Mouse (Mus musculus) forebrain, embryonic 12.5 days (tissue): ENCODE data around the gene Pcnt. TPM values are rescaled to one million over a fixed set of nuclear protein-coding genes. Genes with fewer than 3 reads are reported as not detected.

Experiments
- ATAC-seq: fragments of 200-750 bp; cut with Nextera tagmentation; 2 replicates; pipeline ENCODE4 v1.8.0; 2017; ENCODE audit warnings: moderate TSS enrichment; ENCODE audit not compliant: low FRiP score
- H3K27ac ChIP-seq: fragments of 300-500 bp; sonication (generic); 2 replicates; pipeline ENCODE4 v1.5.1; 2016; ENCODE audit warnings: mild to moderate bottlenecking
- H3K27me3 ChIP-seq: fragments of 300-500 bp; sonication (generic); 2 replicates; pipeline ENCODE4 v1.6.1; 2016; ENCODE audit warnings: mild to moderate bottlenecking
- H3K36me3 ChIP-seq: fragments of 300-500 bp; sonication (generic); replicated peaks from 2 replicates; pipeline ENCODE4 v1.6.1; 2016; ENCODE audit warnings: mild to moderate bottlenecking
- H3K4me1 ChIP-seq: fragments of 300-500 bp; sonication (generic); 2 replicates; pipeline ENCODE4 v1.6.1; 2016
- H3K4me2 ChIP-seq: fragments of 300-500 bp; sonication (generic); 2 replicates; pipeline ENCODE4 v1.6.1; 2016; ENCODE audit warnings: mild to moderate bottlenecking, moderate library complexity
- H3K4me3 ChIP-seq: fragments of 300-500 bp; sonication (generic); replicated peaks from 2 replicates; pipeline ENCODE4 v1.5.1; 2016; ENCODE audit warnings: mild to moderate bottlenecking
- H3K9ac ChIP-seq: fragments of 300-500 bp; sonication (generic); 2 replicates; pipeline ENCODE4 v1.6.1; 2016; ENCODE audit warnings: mild to moderate bottlenecking
- H3K9me3 ChIP-seq: fragments of 300-500 bp; sonication (generic); 2 replicates; pipeline ENCODE4 v1.6.1; 2016
- WGBS: fragments of 180-500 bp; shearing (Covaris S2); methylation state at CpG from one replicate; pipeline ENCODE4 v1.1.7; 2016; 5-methylcytosine and 5-hydroxymethylcytosine counted together
- polyA plus RNA-seq: library from polyadenylated mRNA; unstranded; fragments of >200 nt; fragmentation: Nextera tagmentation; extraction: Ambion mirVana; gene quantifications from 2 replicates; pipeline ENCODE4 v1.2.1, GENCODE M21; 2016

Gene Pcnt
- polyA plus RNA-seq, 1 experiment from 2014 or later: 20.7 TPM

- Histone ChIP-seq H3K4me1 (no peaks in the 10 kb centered on the region), H3K27me3 (no peaks in the 10 kb centered on the region), H3K4me2 (no peak overlapping the region), H3K9ac (no peak overlapping the region), H3K36me3 (peaks cover 79% of the 10 kb centered on the region), H3K9me3 (no peaks in the 10 kb centered on the region), H3K27ac (no peak overlapping the region), H3K4me3 (no peak overlapping the region)
- 94% methylated on average over 18 of the region's 18 CpGs for WGBS
- no peak for ATAC-seq
Measured at GRCm38 (mm10) chr10:76374981-76375380, 67.6 kb downstream of the Pcnt start.

DNA sequence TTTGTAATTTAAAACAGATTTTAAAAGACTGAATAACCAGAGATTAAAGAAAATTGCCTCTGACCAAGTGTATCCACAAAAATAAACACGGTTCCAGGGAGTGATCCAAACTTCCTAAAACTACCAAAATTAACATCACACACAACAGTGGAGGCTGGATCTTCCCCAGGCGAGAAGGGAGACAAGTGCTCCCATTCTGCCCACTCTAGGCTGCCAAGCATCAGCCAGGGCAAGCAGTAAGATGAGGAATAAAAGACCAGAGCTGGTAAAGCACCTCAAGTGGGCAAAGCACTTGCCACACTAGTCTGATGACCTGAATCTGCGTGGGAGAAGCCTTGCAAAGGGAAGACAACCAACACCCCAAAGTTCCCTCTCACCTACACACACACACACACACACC lies 70.8 kb downstream of the Pcnt start:
- ATAC-seq: no peak

GRCm38 (mm10) chr10:76368766-76369165 lies 73.8 kb downstream of the Pcnt start:
- no peaks in the 10 kb centered on the region for H3K27me3 ChIP-seq
- H3K9me3 ChIP-seq: no peaks in the 10 kb centered on the region
- no peaks in the 10 kb centered on the region for H3K4me1 ChIP-seq
- ATAC-seq: no peak
- no peak overlapping the region for H3K4me3 ChIP-seq
- no peak overlapping the region for H3K9ac ChIP-seq
- H3K4me2 ChIP-seq: no peak overlapping the region
- whole genome bisulfite sequencing: 93% methylated on average over 13 of the region's 13 CpGs
- peaks cover 63% of the 10 kb centered on the region for H3K36me3 ChIP-seq
- no peak overlapping the region for H3K27ac ChIP-seq

More for the DNA sequence above, 70.8 kb downstream of the Pcnt start:
- H3K27ac ChIP-seq: no peak overlapping the region
- no peaks in the 10 kb centered on the region for H3K9me3 ChIP-seq
- H3K9ac ChIP-seq: no peak overlapping the region
- H3K4me3 ChIP-seq: no peak overlapping the region
- no peak overlapping the region for H3K4me2 ChIP-seq
- peaks cover 74% of the 10 kb centered on the region for H3K36me3 ChIP-seq
- 83% methylated on average over 3 of the region's 3 CpGs for WGBS
- no peaks in the 10 kb centered on the region for H3K4me1 ChIP-seq
- H3K27me3 ChIP-seq: no peaks in the 10 kb centered on the region

DNA sequence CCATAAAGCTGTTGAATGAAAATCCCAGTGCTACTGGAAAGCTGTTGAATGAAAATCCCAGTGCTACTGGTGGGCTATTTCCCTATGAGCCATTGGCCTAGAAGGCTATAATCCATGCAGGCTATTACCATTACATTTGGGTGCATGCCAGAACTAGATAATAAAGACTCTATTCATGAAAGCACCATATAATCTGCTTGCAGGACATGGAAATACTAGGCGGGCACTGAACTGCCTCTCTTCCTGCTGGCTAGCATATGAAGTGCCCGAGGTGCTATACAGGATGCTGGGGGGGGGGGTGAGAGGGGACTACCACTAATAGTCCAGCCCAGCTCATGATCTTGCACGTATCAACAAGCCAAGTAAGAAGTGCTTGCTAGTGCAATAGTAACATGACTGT lies 79.4 kb downstream of the Pcnt start:
- no peaks in the 10 kb centered on the region for H3K9me3 ChIP-seq
- peaks cover 24% of the 10 kb centered on the region for H3K36me3 ChIP-seq
- H3K4me3 ChIP-seq: no peak overlapping the region
- H3K4me1 ChIP-seq: peaks cover 5% of the 10 kb centered on the region
- ATAC-seq: no peak
- no peak overlapping the region for H3K27ac ChIP-seq
- WGBS: 70% methylated on average over 3 of the region's 3 CpGs
- no peak overlapping the region for H3K4me2 ChIP-seq
- no peaks in the 10 kb centered on the region for H3K27me3 ChIP-seq
- H3K9ac ChIP-seq: no peak overlapping the region

GRCm38 (mm10) chr10:76358468-76358867 lies 84.1 kb downstream of the Pcnt start:
- no peaks in the 10 kb centered on the region for H3K27me3 ChIP-seq
- 74% methylated on average over 5 of the region's 5 CpGs for WGBS
- H3K27ac ChIP-seq: no peak overlapping the region
- H3K4me3 ChIP-seq: no peak overlapping the region
- no peak overlapping the region for H3K4me2 ChIP-seq
- H3K36me3 ChIP-seq: peaks cover 45% of the 10 kb centered on the region
- H3K9ac ChIP-seq: no peak overlapping the region
- no peak for ATAC-seq
- H3K4me1 ChIP-seq: peaks cover 5% of the 10 kb centered on the region
- no peaks in the 10 kb centered on the region for H3K9me3 ChIP-seq

- H3K27ac ChIP-seq: no peak overlapping the region
- no peaks in the 10 kb centered on the region for H3K4me1 ChIP-seq
- H3K4me2 ChIP-seq: no peak overlapping the region
- no peak for ATAC-seq
- H3K9me3 ChIP-seq: no peaks in the 10 kb centered on the region
- no peak overlapping the region for H3K9ac ChIP-seq
- H3K27me3 ChIP-seq: no peaks in the 10 kb centered on the region
- no peak overlapping the region for H3K4me3 ChIP-seq
- 91% methylated on average over 8 of the region's 8 CpGs for WGBS
- peaks cover 56% of the 10 kb centered on the region for H3K36me3 ChIP-seq
Measured at GRCm38 (mm10) chr10:76357286-76357875, 85.2 kb downstream of the Pcnt start.

DNA sequence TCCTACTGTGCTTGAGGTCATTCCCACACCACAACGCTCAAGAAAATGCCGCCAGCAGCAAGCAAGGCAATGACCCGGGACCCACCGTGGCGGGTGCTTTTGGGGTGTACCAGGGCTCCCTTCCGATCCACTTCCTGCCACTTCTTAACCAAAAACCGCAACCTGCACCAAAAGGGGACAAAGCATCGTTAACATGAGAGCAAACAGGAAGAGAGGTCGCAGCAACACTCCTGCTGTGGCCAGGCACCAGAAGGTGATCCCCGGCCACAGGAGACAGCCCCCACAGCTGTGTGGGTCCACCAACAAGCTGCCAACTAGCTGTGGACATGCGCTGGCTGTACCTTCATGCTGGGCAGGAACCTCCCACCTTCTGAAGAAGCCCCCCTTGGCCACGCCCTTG lies 87.6 kb downstream of the Pcnt start:
- Histone ChIP-seq H3K36me3 (peaks cover 78% of the 10 kb centered on the region), H3K27me3 (no peaks in the 10 kb centered on the region), H3K9ac (no peak overlapping the region), H3K4me1 (no peaks in the 10 kb centered on the region), H3K4me2 (no peak overlapping the region), H3K4me3 (no peak overlapping the region), H3K27ac (no peak overlapping the region), H3K9me3 (no peaks in the 10 kb centered on the region)
- ATAC-seq: no peak
- 95% methylated on average over 12 of the region's 12 CpGs for WGBS

DNA sequence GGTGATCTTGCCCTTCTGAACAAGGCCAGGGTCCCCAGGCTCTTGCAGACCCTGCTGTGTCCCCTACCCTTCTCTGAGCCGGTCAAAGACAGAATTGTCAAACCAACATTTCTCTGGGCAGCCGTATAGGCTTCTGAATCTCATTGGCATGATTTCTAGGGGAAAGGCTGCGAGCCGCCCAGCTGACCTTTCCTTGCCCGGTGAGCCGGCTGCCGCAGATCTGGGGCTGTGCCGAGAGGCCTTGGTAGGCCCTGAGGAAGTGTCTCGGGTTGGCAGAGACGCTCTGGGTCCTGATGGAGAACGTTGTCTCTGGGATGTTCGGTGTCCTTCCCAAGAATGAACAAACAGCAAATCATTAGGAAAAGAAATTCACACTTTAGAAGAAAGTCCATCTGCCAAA lies 88.6 kb downstream of the Pcnt start:
- Histone ChIP-seq H3K4me3 (no peak overlapping the region), H3K9ac (no peak overlapping the region), H3K36me3 (peaks cover 85% of the 10 kb centered on the region), H3K4me1 (no peaks in the 10 kb centered on the region), H3K27ac (no peak overlapping the region), H3K27me3 (no peaks in the 10 kb centered on the region), H3K4me2 (no peak overlapping the region), H3K9me3 (no peaks in the 10 kb centered on the region)
- no peak for ATAC-seq
- WGBS: 97% methylated on average over 12 of the region's 12 CpGs

DNA sequence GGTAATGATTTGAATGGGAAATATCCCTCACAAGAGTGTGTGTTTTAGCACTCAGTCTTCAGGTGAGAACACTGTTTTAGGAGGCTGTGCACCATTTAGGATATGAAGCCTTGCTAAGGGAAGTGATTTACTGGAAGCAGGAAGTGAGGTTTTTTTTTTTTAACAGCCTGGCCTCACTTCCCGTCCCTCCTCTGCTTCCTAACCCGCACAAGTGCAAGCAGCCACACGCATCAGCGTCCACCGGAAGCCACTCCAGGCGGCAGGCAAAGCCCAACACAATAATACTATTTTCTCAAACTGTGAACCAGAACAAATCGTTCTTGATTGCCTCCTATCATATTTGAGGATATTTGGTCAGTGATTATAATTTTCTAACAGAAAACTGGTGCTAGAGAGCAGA lies 90.6 kb downstream of the Pcnt start:
- WGBS: 95% methylated on average over 7 of the region's 7 CpGs
- Histone ChIP-seq H3K9ac (no peak overlapping the region), H3K9me3 (no peaks in the 10 kb centered on the region), H3K27ac (no peak overlapping the region), H3K4me1 (no peaks in the 10 kb centered on the region), H3K27me3 (no peaks in the 10 kb centered on the region), H3K4me2 (no peak overlapping the region), H3K36me3 (peaks cover 73% of the 10 kb centered on the region), H3K4me3 (no peak overlapping the region)
- no peak for ATAC-seq

- no peak overlapping the region for H3K27ac ChIP-seq
- ATAC-seq: no peak
- no peak overlapping the region for H3K9ac ChIP-seq
- no peaks in the 10 kb centered on the region for H3K9me3 ChIP-seq
- H3K4me1 ChIP-seq: peaks cover 23% of the 10 kb centered on the region
- no peak overlapping the region for H3K4me2 ChIP-seq
- H3K27me3 ChIP-seq: peaks cover 3% of the 10 kb centered on the region; the same call in 1 of the 2 replicates
- 10% methylated on average over 4 of the region's 4 CpGs for WGBS
- H3K36me3 ChIP-seq: peaks cover 22% of the 10 kb centered on the region
- H3K4me3 ChIP-seq: no peak overlapping the region
Measured at GRCm38 (mm10) chr10:76346589-76346988, 96.0 kb downstream of the Pcnt start.

- Histone ChIP-seq H3K4me2 (peak overlapping the region; percentile 75), H3K9me3 (no peaks in the 10 kb centered on the region), H3K36me3 (peaks cover 18% of the 10 kb centered on the region), H3K27me3 (peaks cover 3% of the 10 kb centered on the region; the same call in 1 of the 2 replicates), H3K4me1 (peaks cover 23% of the 10 kb centered on the region), H3K4me3 (peak overlapping the region; percentile 85; the same call in 1 of the 2 replicates), H3K27ac (no peak overlapping the region), H3K9ac (no peak overlapping the region)
- no peak for ATAC-seq
- WGBS: 27% methylated on average over 8 of the region's 8 CpGs
Measured at GRCm38 (mm10) chr10:76346043-76346491, 96.5 kb downstream of the Pcnt start.

DNA sequence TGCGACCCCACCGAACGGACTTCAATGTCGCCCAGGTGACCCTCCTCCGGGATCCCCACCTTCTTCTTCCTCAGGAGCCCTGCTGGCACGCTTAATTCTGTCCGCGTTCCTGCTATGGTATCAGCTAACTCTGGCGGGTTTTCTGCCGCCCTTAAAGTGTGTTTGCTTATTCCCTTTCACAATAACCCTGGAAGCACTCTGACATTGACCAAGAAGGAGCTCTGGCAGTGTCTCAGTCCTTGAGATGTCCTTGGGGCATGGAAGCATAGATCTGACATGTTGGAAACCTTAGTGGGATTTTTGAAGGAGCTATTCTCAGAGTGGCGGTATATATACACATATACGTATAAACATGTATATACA lies 97.1 kb downstream of the Pcnt start:
- H3K27ac ChIP-seq: 0 out of 2 replicates have a peak overlapping the region, but pooled peaks have one; percentile 25
- H3K4me2 ChIP-seq: peak overlapping the region; percentile 75
- peak overlapping the region; percentile 91 for H3K9ac ChIP-seq
- WGBS: 9% methylated on average over 12 of the region's 12 CpGs
- H3K36me3 ChIP-seq: peaks cover 13% of the 10 kb centered on the region
- no peak for ATAC-seq
- no peaks in the 10 kb centered on the region for H3K9me3 ChIP-seq
- H3K4me1 ChIP-seq: peaks cover 23% of the 10 kb centered on the region
- H3K27me3 ChIP-seq: peaks cover 3% of the 10 kb centered on the region; the same call in 1 of the 2 replicates
- peak overlapping the region; percentile 85 for H3K4me3 ChIP-seq
